Comparison of ENCODE assay signal across 29 mouse cellular contexts in genomic region chr17:12672285-12672790, GRCm38 (mm10). TPM values are rescaled to one million over a fixed set of nuclear protein-coding genes. Genes with fewer than 3 reads are reported as not detected.
DNase-seq lines count a peak whose midpoint lies in the region; ATAC-seq and TF ChIP-seq lines count a peak whose summit lies in the region.
"Had no signal": no experiment of that assay in that cellular context is flagged by ENCODE, and none has a peak within 500 bp of the region (broad histone marks: within the 10 kb centered on the region; RNA-seq: fewer than 3 reads in every experiment).

No protein-coding gene starts in this region.

- no peaks in the 10 kb centered on the region for H3K79me2 ChIP-seq in MEL (ENCODE audit: control insufficient read depth, insufficient read depth, low read length, poor library complexity)

- no peak for TF ChIP-seq POLR2A in MEL (IDR thresholded peaks at IDR 0.05; ENCODE audit: control insufficient read depth in 1 of 2, insufficient read depth in 1 of 2, low read depth in 1 of 2, low read length in 2 of 2, poor library complexity in 1 of 2)

- TF ChIP-seq EP300 in MEL (IDR thresholded peaks at IDR 0.05; ENCODE audit: low read depth in 1 of 2, low read length in 2 of 2) = no peak

- H3K4me2 ChIP-seq in embryonic facial prominence, embryonic 14.5 days (ENCODE audit: low read depth, low read length) = no peak overlapping the region
- H3K4me2 ChIP-seq in limb, embryonic 12.5 days = no peak overlapping the region
- no peak overlapping the region for H3K4me2 ChIP-seq in hindbrain, embryonic 16.5 days (ENCODE audit: low read length)
- H3K4me2 ChIP-seq: heart, embryonic 15.5 days; kidney, embryonic 15.5 days; lung, embryonic 14.5 days had no signal

- no peak overlapping the region for H3K9ac ChIP-seq in MEL (ENCODE audit: control insufficient read depth, low read depth, low read length, poor library complexity, severe bottlenecking)
- H3K9ac ChIP-seq in embryonic facial prominence, embryonic 14.5 days (ENCODE audit: low read depth, low read length) = no peak overlapping the region
- H3K9ac ChIP-seq in limb, embryonic 12.5 days (replicated peaks) = no peak overlapping the region
- H3K9ac ChIP-seq in hindbrain, embryonic 16.5 days (ENCODE audit: low read depth, low read length) = no peak overlapping the region
- H3K9ac ChIP-seq: heart, embryonic 15.5 days; kidney, embryonic 15.5 days; liver, embryonic 14.5 days; lung, embryonic 14.5 days had no signal

- peaks cover 0 to 7% of the 10 kb centered on the region in 2 experiments; a peak in 2 of 4 replicates for H3K4me1 ChIP-seq in MEL (ENCODE audit: control insufficient read depth in 1 of 2, insufficient read depth in 2 of 2, low read length in 2 of 2)
- H3K4me1 ChIP-seq in embryonic facial prominence, embryonic 14.5 days (ENCODE audit: control insufficient read depth, insufficient read depth, low read length) = peaks cover 7% of the 10 kb centered on the region; the same call in 1 of the 2 replicates
- H3K4me1 ChIP-seq in limb, embryonic 12.5 days (replicated peaks) = peaks cover 31% of the 10 kb centered on the region
- no peaks in the 10 kb centered on the region for H3K4me1 ChIP-seq in hindbrain, embryonic 16.5 days (ENCODE audit: control insufficient read depth, insufficient read depth, low read depth, low read length)

- no peak for ATAC-seq in embryonic facial prominence, embryonic 14.5 days (ENCODE audit: low read depth)
- ATAC-seq in limb, embryonic 12.5 days (ENCODE audit: insufficient number of reproducible peaks, insufficient read depth, low FRiP score, low TSS enrichment, low read depth) = peak; percentile 44; the same call in 1 of the 2 replicates
- no peak for ATAC-seq in hindbrain, embryonic 16.5 days
- ATAC-seq: forebrain, embryonic 16.5 days; hindbrain, postnatal 0 days; intestine, embryonic 16.5 days; midbrain, embryonic 16.5 days had no signal

- H3K4me3 ChIP-seq in MEL (ENCODE audit: control insufficient read depth in 1 of 2, insufficient read depth in 1 of 2, low read depth in 2 of 2, low read length in 2 of 2) = no peak overlapping the region
- no peak overlapping the region for H3K4me3 ChIP-seq in embryonic facial prominence, embryonic 14.5 days (ENCODE audit: low read depth, low read length)
- no peak overlapping the region for H3K4me3 ChIP-seq in limb, embryonic 12.5 days (replicated peaks)
- no peak overlapping the region for H3K4me3 ChIP-seq in hindbrain, embryonic 16.5 days (ENCODE audit: low read length)
- H3K4me3 ChIP-seq: forebrain, embryonic 10.5 days; heart, embryonic 15.5 days; kidney, embryonic 15.5 days; left cerebral cortex, adult 2 months; midbrain, embryonic 10.5 days; myocyte had no signal

- no peak overlapping the region for H3K27ac ChIP-seq in MEL (ENCODE audit: control insufficient read depth, low read depth, low read length)
- H3K27ac ChIP-seq in embryonic facial prominence, embryonic 14.5 days (replicated peaks; ENCODE audit: low read depth, low read length) = no peak overlapping the region
- H3K27ac ChIP-seq in limb, embryonic 12.5 days = peak overlapping the region; percentile 70
- no peak overlapping the region for H3K27ac ChIP-seq in hindbrain, embryonic 16.5 days (ENCODE audit: low read depth, low read length)
- H3K27ac ChIP-seq: forebrain, embryonic 10.5 days; heart, embryonic 15.5 days; hindbrain, postnatal 0 days; kidney, embryonic 15.5 days; left cerebral cortex, adult 2 months; liver, embryonic 14.5 days; macrophage; midbrain, embryonic 10.5 days; stomach, postnatal 0 days had no signal

- H3K9me3 ChIP-seq in MEL (replicated peaks; ENCODE audit: insufficient read depth, low read length) = no peaks in the 10 kb centered on the region
- H3K9me3 ChIP-seq in embryonic facial prominence, embryonic 14.5 days (ENCODE audit: control insufficient read depth, low read length) = no peaks in the 10 kb centered on the region
- H3K9me3 ChIP-seq in limb, embryonic 12.5 days = no peaks in the 10 kb centered on the region
- H3K9me3 ChIP-seq in hindbrain, embryonic 16.5 days (ENCODE audit: control insufficient read depth, low read length) = no peaks in the 10 kb centered on the region
- H3K9me3 ChIP-seq: forebrain, embryonic 10.5 days; heart, embryonic 15.5 days; kidney, embryonic 15.5 days; midbrain, embryonic 10.5 days had no signal

- peaks cover 0 to 5% of the 10 kb centered on the region in 2 experiments; a peak in 1 of 4 replicates for H3K36me3 ChIP-seq in MEL (ENCODE audit: control insufficient read depth in 1 of 2, insufficient read depth in 2 of 2, low read length in 2 of 2)
- no peaks in the 10 kb centered on the region for H3K36me3 ChIP-seq in embryonic facial prominence, embryonic 14.5 days (ENCODE audit: control insufficient read depth, insufficient read depth, low read length)
- no peaks in the 10 kb centered on the region for H3K36me3 ChIP-seq in limb, embryonic 12.5 days
- no peaks in the 10 kb centered on the region for H3K36me3 ChIP-seq in hindbrain, embryonic 16.5 days (ENCODE audit: control insufficient read depth, insufficient read depth, low read length)
- H3K36me3 ChIP-seq: forebrain, embryonic 10.5 days; heart, embryonic 15.5 days; kidney, embryonic 15.5 days; midbrain, embryonic 10.5 days had no signal

- no peak for TF ChIP-seq RAD21 in MEL (IDR thresholded peaks at IDR 0.05; ENCODE audit: low read depth, low read length)

- peak; percentile 14 for DNase-seq in MEL (ENCODE audit: low read depth, low spot score)
- DNase-seq in embryo, embryonic 10.5 days (ENCODE audit: low spot score) = peak; percentile 53
- DNase-seq in embryonic facial prominence, embryonic 14.5 days (ENCODE audit: low spot score) = peak; percentile 30
- DNase-seq in layer of hippocampus, postnatal 14 days (ENCODE audit: low spot score in 2 of 2) = no peak
- DNase-seq in frontal cortex, postnatal 36 days (ENCODE audit: low spot score in 2 of 2) = no peak
- DNase-seq: adrenal gland, postnatal 10 days; cerebellum, adult 2 months; cerebellum, postnatal 36 days; lung, embryonic 14.5 days; thymus, adult 2 months had no signal

- no peak for TF ChIP-seq CTCF in MEL (IDR thresholded peaks at IDR 0.05 in 2 of 3, conservative IDR thresholded peaks at IDR 0.05 in 1 of 3; ENCODE audit: control insufficient read depth in 1 of 3, insufficient read depth in 1 of 3, low read depth in 2 of 3, low read length in 3 of 3, poor library complexity in 1 of 3, severe bottlenecking in 1 of 3)

- H3K27me3 ChIP-seq in MEL (ENCODE audit: control insufficient read depth in 1 of 2, insufficient read depth in 2 of 2, low read length in 2 of 2) = no peaks in the 10 kb centered on the region
- no peaks in the 10 kb centered on the region for H3K27me3 ChIP-seq in embryonic facial prominence, embryonic 14.5 days (replicated peaks; ENCODE audit: control insufficient read depth, insufficient read depth, low read length)
- no peaks in the 10 kb centered on the region for H3K27me3 ChIP-seq in limb, embryonic 12.5 days
- H3K27me3 ChIP-seq in hindbrain, embryonic 16.5 days (replicated peaks; ENCODE audit: control insufficient read depth, insufficient read depth, low read length) = no peaks in the 10 kb centered on the region
- H3K27me3 ChIP-seq: heart, embryonic 15.5 days; kidney, embryonic 15.5 days had no signal

- 38% methylated on average over 7 of the region's 7 CpGs for WGBS in embryonic facial prominence, embryonic 14.5 days
- 29% methylated on average over 7 of the region's 7 CpGs for WGBS in limb, embryonic 12.5 days
- WGBS in hindbrain, embryonic 16.5 days = 84% methylated on average over 7 of the region's 7 CpGs

TF ChIP-seq in MEL, 35 proteins besides CTCF, POLR2A, EP300 and RAD21:
- TF ChIP-seq MYC (IDR thresholded peaks at IDR 0.05; ENCODE audit: low read depth, low read length) (no peak), JUND (IDR thresholded peaks at IDR 0.05; ENCODE audit: low read depth, low read length) (no peak), SMC3 (IDR thresholded peaks at IDR 0.05; ENCODE audit: low read depth, low read length) (no peak), ZC3H11A (IDR thresholded peaks at IDR 0.05; ENCODE audit: low read depth, low read length) (no peak), CHD2 (IDR thresholded peaks at IDR 0.05; ENCODE audit: low read length) (no peak), SIN3A (IDR thresholded peaks at IDR 0.05; ENCODE audit: low read length) (no peak), MYB (IDR thresholded peaks at IDR 0.05; ENCODE audit: low read depth, low read length) (no peak), NELFE (IDR thresholded peaks at IDR 0.05; ENCODE audit: low read depth, low read length) (no peak), ZNF384 (IDR thresholded peaks at IDR 0.05; ENCODE audit: low read depth, low read length) (no peak), TBP (IDR thresholded peaks at IDR 0.05; ENCODE audit: low read depth, low read length) (no peak), POLR2AphosphoS5 (IDR thresholded peaks at IDR 0.05; ENCODE audit: borderline replicate concordance, low read depth, low read length) (no peak), MAX (IDR thresholded peaks at IDR 0.05; ENCODE audit: low read length) (no peak), POLR2AphosphoS2 (IDR thresholded peaks at IDR 0.05; ENCODE audit: low read length) (no peak), NRF1 (IDR thresholded peaks at IDR 0.05; ENCODE audit: insufficient read depth, low read depth, low read length, poor library complexity, severe bottlenecking) (no peak), GATA1 (IDR thresholded peaks at IDR 0.05; ENCODE audit: low read depth, low read length) (no peak), USF2 (IDR thresholded peaks at IDR 0.05; ENCODE audit: borderline replicate concordance in 1 of 2, insufficient read depth in 1 of 2, low read depth in 1 of 2, low read length in 2 of 2) (no peak), RCOR1 (IDR thresholded peaks at IDR 0.05; ENCODE audit: low read depth, low read length) (no peak), MAZ (IDR thresholded peaks at IDR 0.05; ENCODE audit: low read depth, low read length) (no peak), HCFC1 (IDR thresholded peaks at IDR 0.05; ENCODE audit: low read depth, low read length) (no peak)

RNA-seq across cellular contexts. Expression of gene Slc22a1, which starts 3.3 kb away (rescaled TPM):
- not detected in 2 replicates for total RNA-seq in MEL (2012; rRNA removed)
- not detected for polyA plus RNA-seq in MEL (2012; ENCODE audit: insufficient read depth in 1 of 2, insufficient read length in 2 of 2, low read depth in 1 of 2, low replicate concordance in 2 of 2, missing spikeins in 1 of 2)
- polyA plus RNA-seq in embryonic facial prominence, embryonic 14.5 days (2014; fragmentation: Nextera tagmentation; extraction: Ambion mirVana) = 0.31 and 0.38 TPM in 2 replicates
- polyA plus RNA-seq in limb, embryonic 12.5 days (2016; fragmentation: Nextera tagmentation; extraction: Ambion mirVana) = not detected in 2 replicates
- total RNA-seq in layer of hippocampus, postnatal 14 days (2021) = not detected
- not detected in 2 replicates for polyA plus RNA-seq in hindbrain, embryonic 16.5 days (2015; fragmentation: Nextera tagmentation; extraction: Ambion mirVana)
- total RNA-seq: gastrocnemius, postnatal 4 days; hematopoietic stem cell, adult 5-6 weeks had no signal
- polyA plus RNA-seq: C2C12; forebrain, embryonic 10.5 days; forebrain, embryonic 16.5 days; macrophage; midbrain, embryonic 10.5 days; midbrain, embryonic 16.5 days; myocyte; neural tube, embryonic 14.5 days had no signal

Comparison
In these comparisons a context has a peak if more than half of its experiments do, and no peak if none do; other contexts are left out.
1. DNase-seq: peak in MEL (single experiment), embryo, embryonic 10.5 days (single experiment) and embryonic facial prominence, embryonic 14.5 days (single experiment); none in layer of hippocampus, postnatal 14 days (0 of 2) and frontal cortex, postnatal 36 days (0 of 2).